Mouse (Mus musculus) spleen, postnatal 10 days (tissue): Measurements from ENCODE around the gene Cyp3a13.
"Not testable (repeated sequence)": the region's sequence is repeated elsewhere in the genome, so short reads cannot be mapped to it uniquely, and the experiment has no call there.

Experiments
- DNase-seq, 2 experiments: peaks; one replicate each; pipeline ENCODE4 v3.0.0; 2021 to 2022; ENCODE audit warnings: low spot score in 2 of 2

Cyp3a13 gene

GRCm38 (mm10) chr5:137872381-137872702, 49.1 kb downstream of the Cyp3a13 start:
- DNase-seq: not testable (repeated sequence)

DNA sequence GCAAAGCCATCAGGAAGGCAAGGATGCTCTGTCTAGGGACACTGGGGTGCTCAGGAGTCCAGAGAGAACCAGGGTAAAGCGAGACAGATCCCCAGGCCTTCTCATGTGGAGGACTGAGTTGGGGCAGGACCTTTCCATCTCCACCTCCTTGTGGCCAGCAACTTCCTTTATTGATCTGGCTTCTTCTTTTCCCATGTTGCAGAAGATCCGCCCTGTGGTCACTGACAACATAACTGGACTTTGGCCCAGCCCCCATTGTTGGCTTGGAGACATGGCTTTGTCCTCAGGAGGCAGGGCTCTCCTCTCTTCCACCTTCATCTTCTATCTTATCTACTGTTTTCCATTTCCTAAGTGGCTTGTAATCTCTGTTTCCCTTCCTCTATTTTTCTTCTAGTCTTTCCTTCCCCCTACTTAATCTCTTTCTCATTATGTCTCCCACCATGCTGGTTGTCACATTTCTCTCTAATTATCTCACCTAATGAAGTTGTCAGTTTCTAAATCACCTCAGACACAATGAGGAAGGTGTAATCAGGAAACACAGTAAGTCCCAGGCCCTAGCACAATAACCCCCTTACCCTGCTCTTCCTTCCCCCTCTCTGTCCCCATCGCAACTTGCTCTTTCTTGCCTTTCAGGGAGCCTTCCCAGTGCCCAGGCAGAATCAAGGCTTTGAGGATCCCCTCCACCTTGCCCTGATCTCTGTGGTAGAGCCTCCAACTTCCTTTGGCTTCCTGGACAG, 49.6 kb downstream of the Cyp3a13 start, which contains the start of gene Pilrb2:
Pilrb2 (minus strand) TSS at position 172 of the 737 bp plus-strand sequence.
- DNase-seq: not testable (repeated sequence)

GRCm38 (mm10) chr5:137868600-137868999, 52.8 kb downstream of the Cyp3a13 start:
- DNase-seq: not testable (repeated sequence)

DNA sequence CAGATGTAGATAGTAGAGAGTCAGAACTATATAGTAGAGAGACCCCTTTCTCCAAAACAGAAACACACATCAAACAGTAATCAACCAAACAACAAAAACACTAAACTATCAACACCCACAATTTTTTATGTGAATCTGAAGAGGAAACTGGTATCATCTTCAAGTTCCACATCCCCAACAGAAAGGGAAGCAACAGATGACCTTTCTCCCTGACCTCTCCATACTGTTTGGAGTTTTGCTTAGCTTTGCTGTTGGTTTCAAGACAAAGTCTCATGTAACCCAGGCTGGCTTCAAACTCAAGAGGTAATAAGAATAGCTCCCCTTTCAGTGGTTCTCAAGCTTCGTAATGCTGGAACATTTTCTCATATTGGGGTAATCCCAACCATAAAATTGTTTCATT, 57.4 kb downstream of the Cyp3a13 start:
- DNase-seq: not testable (repeated sequence)

- DNase-seq: not testable (repeated sequence)
Measured at GRCm38 (mm10) chr5:137857960-137858710, 63.3 kb downstream of the Cyp3a13 start, which contains the start of gene Pilrb1. Gene Pilrb1 (minus strand): TSS chr5:137858106.

GRCm38 (mm10) chr5:137856870-137857269, 64.5 kb downstream of the Cyp3a13 start:
- not testable (repeated sequence) for DNase-seq

- DNase-seq: not testable (repeated sequence)
Measured at GRCm38 (mm10) chr5:137854907-137855306, 66.5 kb downstream of the Cyp3a13 start.

GRCm38 (mm10) chr5:137850313-137850712, 71.1 kb downstream of the Cyp3a13 start:
- not testable (repeated sequence) for DNase-seq
